Mouse (Mus musculus) gastrocnemius, postnatal 36 days (tissue): Measurements from ENCODE around the gene Capzb. TPM values are rescaled to one million over a fixed set of nuclear protein-coding genes. Genes with fewer than 3 reads are reported as not detected.

Experiments used
- DNase-seq, 2 experiments: peaks; one replicate each; pipeline ENCODE4 v3.0.0; 2022
- intact Hi-C: fragments of 180-260 bp; cut with DNase I; formaldehyde crosslinking; loops from one replicate; pipeline ENCODE4 v1.15.1; 2025
- total RNA-seq, 2 experiments: library from RNA; stranded (reverse); gene quantifications; 2 replicates each; pipeline ENCODE4 v1.2.3; 2021

The Capzb gene
- total RNA-seq, 2 experiments from 2014 or later, result 499 to 554 TPM

- intact Hi-C loops, result loop anchor here (5.0 kb wide), 1 partner anchor 75 kb away; no protein-coding TSS in a partner anchor
- DNase-seq, result peak; percentile 85 to 92
Observed at GRCm38 (mm10) chr4:139287122-139287863, 94.6 kb downstream of the Capzb start.

GRCm38 (mm10) chr4:139289017-139289416, 96.3 kb downstream of the Capzb start:
- peak; percentile 45 to 55 for DNase-seq
- intact Hi-C loops, result loop anchor here (2.0 to 5.0 kb wide), 2 partner anchors 77 to 202 kb away; no protein-coding TSS in a partner anchor

- intact Hi-C loops, result no loop called here
- DNase-seq, result no peak
Observed at GRCm38 (mm10) chr4:139291099-139291498, 98.4 kb downstream of the Capzb start.

- no peak for DNase-seq
- intact Hi-C loops, result no loop called here
Observed at GRCm38 (mm10) chr4:139292038-139292437, 99.3 kb downstream of the Capzb start.

- intact Hi-C loops, result loop anchor here (5.0 kb wide), 1 partner anchor 40 kb away; no protein-coding TSS in a partner anchor
- peak in 1 of 2 experiments; percentile 38 for DNase-seq
Observed at GRCm38 (mm10) chr4:139297566-139297965, 104.9 kb downstream of the Capzb start.

GRCm38 (mm10) chr4:139298671-139299366, 106.1 kb downstream of the Capzb start:
- intact Hi-C loops, result loop anchor here (5.0 kb wide), 1 partner anchor 38 kb away; no protein-coding TSS in a partner anchor
- no peak for DNase-seq

- intact Hi-C loops, result no loop called here
- DNase-seq, result no peak
Observed at GRCm38 (mm10) chr4:139301780-139302179, 109.1 kb downstream of the Capzb start.

GRCm38 (mm10) chr4:139302241-139302640, 109.5 kb downstream of the Capzb start:
- intact Hi-C loops, result no loop called here
- no peak for DNase-seq

- no peak for DNase-seq
- intact Hi-C loops, result no loop called here
Observed at GRCm38 (mm10) chr4:139305521-139305920, 112.8 kb downstream of the Capzb start.

GRCm38 (mm10) chr4:139307916-139308315, 115.2 kb downstream of the Capzb start:
- DNase-seq, result no peak

GRCm38 (mm10) chr4:139309651-139310050, 117.0 kb downstream of the Capzb start:
- intact Hi-C loops, result no loop called here

More at GRCm38 (mm10) chr4:139307916-139308315, 115.2 kb downstream of the Capzb start:
- intact Hi-C loops, result no loop called here

GRCm38 (mm10) chr4:139310171-139310898, 117.6 kb downstream of the Capzb start, which contains the start of the genes Pqlc2 and Akr7a5:
Gene Pqlc2, minus strand, starts transcription at chr4:139310708.
Gene Akr7a5, plus strand, starts transcription at chr4:139310744.
- DNase-seq, result peak; percentile 97 to 100
- intact Hi-C loops, result no loop called here

More at GRCm38 (mm10) chr4:139309651-139310050, 117.0 kb downstream of the Capzb start:
- DNase-seq, result no peak

GRCm38 (mm10) chr4:139310899-139311701, 118.4 kb downstream of the Capzb start:
- intact Hi-C loops, result no loop called here
- no peak for DNase-seq

GRCm38 (mm10) chr4:139311707-139312106, 119.0 kb downstream of the Capzb start:
- intact Hi-C loops, result no loop called here
- DNase-seq, result no peak

- intact Hi-C loops, result no loop called here
Observed at GRCm38 (mm10) chr4:139312632-139313031, 119.9 kb downstream of the Capzb start.

GRCm38 (mm10) chr4:139318449-139318848, 125.8 kb downstream of the Capzb start:
- DNase-seq, result no peak
- intact Hi-C loops, result no loop called here

More at GRCm38 (mm10) chr4:139312632-139313031, 119.9 kb downstream of the Capzb start:
- no peak for DNase-seq

GRCm38 (mm10) chr4:139319740-139320139, 127.0 kb downstream of the Capzb start:
- no peak for DNase-seq
- intact Hi-C loops, result no loop called here

GRCm38 (mm10) chr4:139330605-139331004, 137.9 kb downstream of the Capzb start:
- intact Hi-C loops, result no loop called here
- peak; percentile 32 to 53 for DNase-seq

GRCm38 (mm10) chr4:139334631-139335295, 142.1 kb downstream of the Capzb start:
- intact Hi-C loops, result loop anchor here (5.0 kb wide), 1 partner anchor 37 kb away; no protein-coding TSS in a partner anchor
- no peak for DNase-seq
